22 mouse cellular contexts compared by ENCODE assay signal in genomic region chr7:118443895-118444485, GRCm38 (mm10). TPM values are rescaled to one million over a fixed set of nuclear protein-coding genes. Genes with fewer than 3 reads are reported as not detected.
"Had no signal": no experiment of that assay in that cellular context is flagged by ENCODE, and none has a peak within 500 bp of the region (broad histone marks: within the 10 kb centered on the region; RNA-seq: fewer than 3 reads in every experiment).

No protein-coding gene starts in this region.

- DNase-seq: kidney, adult 2 months; kidney, postnatal 25 days; liver; lung, adult 18-20 months; lung, postnatal 10 days; lung, postnatal 36 days; right cerebral cortex, postnatal 25 days; spleen, adult 18-20 months; thymus, postnatal 25 days had no signal

- H3K4me3 ChIP-seq: limb, embryonic 10.5 days; limb, embryonic 13.5 days; liver, embryonic 12.5 days; liver, embryonic 15.5 days; lung, embryonic 15.5 days; megakaryocyte, embryonic 14.5 days; midbrain, embryonic 10.5 days; midbrain, embryonic 13.5 days; stomach, embryonic 15.5 days had no signal

- ATAC-seq: liver, embryonic 12.5 days; midbrain, embryonic 13.5 days; midbrain, embryonic 16.5 days had no signal

- H3K27ac ChIP-seq: kidney, postnatal 0 days; limb, embryonic 10.5 days; limb, embryonic 13.5 days; liver, embryonic 12.5 days; liver, embryonic 15.5 days; lung, embryonic 15.5 days; midbrain, embryonic 10.5 days; midbrain, embryonic 13.5 days; stomach, embryonic 15.5 days had no signal

- H3K36me3 ChIP-seq: limb, embryonic 10.5 days; limb, embryonic 13.5 days; liver, embryonic 12.5 days; liver, embryonic 15.5 days; lung, embryonic 15.5 days; midbrain, embryonic 10.5 days; midbrain, embryonic 13.5 days; stomach, embryonic 15.5 days had no signal

- H3K9me3 ChIP-seq: limb, embryonic 10.5 days; limb, embryonic 13.5 days; liver, embryonic 12.5 days; liver, embryonic 15.5 days; lung, embryonic 15.5 days; megakaryocyte, embryonic 14.5 days; midbrain, embryonic 10.5 days; midbrain, embryonic 13.5 days; stomach, embryonic 15.5 days had no signal

- H3K4me2 ChIP-seq: liver, embryonic 12.5 days; liver, embryonic 15.5 days; lung, embryonic 15.5 days; stomach, embryonic 15.5 days had no signal

- H3K9ac ChIP-seq: limb, embryonic 13.5 days; liver, embryonic 12.5 days; liver, embryonic 15.5 days; lung, embryonic 15.5 days; midbrain, embryonic 13.5 days; stomach, embryonic 15.5 days had no signal

RNA-seq across cellular contexts. Expression of gene Syt17, which starts 4.0 kb away (rescaled TPM):
- total RNA-seq: monocyte, adult 5-6 weeks; neutrophil, adult 5-6 weeks had no signal
